Mouse (Mus musculus): ENCODE measurements around the gene Scamp3.
"Not testable (repeated sequence)": the region's sequence is repeated elsewhere in the genome, so short reads cannot be mapped to it uniquely, and the experiment has no call there.

Scamp3 gene

DNA sequence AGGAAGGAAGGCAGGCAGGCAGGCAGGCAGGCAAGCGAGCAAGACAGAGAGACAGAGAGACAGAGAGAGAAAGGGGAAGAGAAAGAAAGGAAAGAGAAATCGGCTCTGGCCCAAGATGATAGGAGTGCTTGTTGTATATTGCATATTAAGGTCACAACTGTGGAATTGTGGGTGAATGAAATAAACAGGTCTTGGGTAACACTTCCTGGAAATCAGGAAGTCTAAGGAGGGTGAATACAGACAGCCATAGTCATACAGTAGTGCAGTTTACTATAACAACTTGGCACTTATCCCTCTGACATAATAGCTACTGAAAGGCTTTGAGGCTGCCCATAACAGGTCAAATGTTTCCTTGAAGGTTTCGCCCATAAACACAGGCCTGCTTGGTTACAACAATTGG is 22.6 kb downstream of the Scamp3 start:
- no peak for DNase-seq

DNA sequence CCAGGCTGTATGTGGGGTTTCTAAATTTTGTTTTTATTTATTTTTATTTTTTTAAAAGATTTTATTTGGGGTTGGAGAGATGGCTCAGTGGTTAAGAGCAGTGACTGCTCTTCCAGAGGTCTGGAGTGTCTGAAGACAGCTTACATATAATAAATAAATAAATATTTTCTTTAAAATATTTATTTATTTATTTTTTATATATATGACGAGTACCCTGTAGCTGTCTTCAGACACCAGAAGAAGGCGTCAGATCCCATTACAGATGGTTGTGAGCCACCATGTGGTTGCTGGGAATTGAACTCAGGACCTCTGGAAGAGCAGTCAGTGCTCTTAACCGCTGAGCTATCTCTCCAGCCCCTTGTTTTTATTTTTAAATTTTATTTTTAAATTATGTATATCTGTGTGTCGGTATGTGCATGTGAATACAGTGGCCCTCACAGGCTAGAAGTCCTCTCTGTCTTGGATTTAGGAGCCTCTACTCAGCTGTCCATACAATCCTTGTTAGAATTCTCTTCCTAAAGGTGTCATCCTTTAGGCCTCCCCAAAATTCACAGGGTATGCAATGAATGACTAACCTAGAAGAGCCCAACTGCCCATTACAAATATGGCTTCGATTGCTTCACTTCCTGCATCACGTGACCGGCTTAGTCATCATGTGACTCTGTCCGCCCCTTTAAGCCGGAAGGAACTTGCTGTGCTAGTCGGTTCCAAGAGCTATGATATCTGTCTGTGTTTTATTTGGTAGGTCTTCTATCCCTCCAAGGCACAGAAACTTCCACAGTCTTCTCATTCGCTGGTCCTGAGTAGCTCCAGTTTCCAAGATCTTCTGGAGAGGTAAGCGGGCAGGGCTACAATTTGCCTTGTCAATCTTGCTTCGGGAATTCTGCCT is 25.2 kb downstream of the Scamp3 start, which contains the start of gene Gba:
TSS of gene Gba (plus strand) at position 676 of the 889 bp plus-strand sequence.
- peak; percentile 91 to 94 for DNase-seq

DNA sequence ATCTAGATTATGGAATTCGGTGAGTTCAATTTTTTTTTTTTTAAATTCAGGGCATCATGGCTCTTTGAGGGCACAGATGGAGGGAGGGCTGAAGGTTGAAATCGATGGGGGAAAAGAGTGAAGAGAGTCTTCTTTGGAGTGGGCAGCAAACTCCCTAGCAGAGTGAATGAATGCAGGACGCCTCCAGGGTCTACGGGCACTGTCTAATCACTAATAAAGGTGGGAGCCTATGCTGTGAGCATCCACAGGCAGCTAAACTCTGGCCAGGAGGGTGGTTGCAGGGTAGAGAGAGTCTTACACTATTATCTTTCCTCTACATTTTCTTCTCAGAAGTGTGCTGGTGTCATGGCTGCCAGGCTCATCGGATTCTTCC is 25.9 kb downstream of the Scamp3 start:
- peak in 1 of 2 experiments; percentile 34 for DNase-seq

DNA sequence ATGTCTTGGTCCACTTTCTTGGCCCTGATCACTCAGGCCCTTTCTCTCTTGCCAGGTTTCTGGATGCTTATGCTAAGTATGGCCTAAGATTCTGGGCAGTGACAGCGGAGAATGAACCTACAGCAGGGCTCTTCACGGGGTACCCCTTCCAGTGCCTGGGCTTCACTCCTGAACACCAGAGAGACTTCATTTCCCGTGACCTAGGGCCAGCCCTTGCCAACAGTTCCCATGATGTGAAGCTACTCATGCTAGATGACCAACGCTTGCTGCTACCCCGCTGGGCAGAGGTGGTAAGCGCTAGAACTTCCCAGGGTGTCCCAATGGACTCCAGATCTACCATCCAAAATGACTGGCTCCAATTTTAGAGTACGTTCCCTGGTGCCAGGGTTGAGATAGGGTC is 28.8 kb downstream of the Scamp3 start:
- DNase-seq, result no peak

DNA sequence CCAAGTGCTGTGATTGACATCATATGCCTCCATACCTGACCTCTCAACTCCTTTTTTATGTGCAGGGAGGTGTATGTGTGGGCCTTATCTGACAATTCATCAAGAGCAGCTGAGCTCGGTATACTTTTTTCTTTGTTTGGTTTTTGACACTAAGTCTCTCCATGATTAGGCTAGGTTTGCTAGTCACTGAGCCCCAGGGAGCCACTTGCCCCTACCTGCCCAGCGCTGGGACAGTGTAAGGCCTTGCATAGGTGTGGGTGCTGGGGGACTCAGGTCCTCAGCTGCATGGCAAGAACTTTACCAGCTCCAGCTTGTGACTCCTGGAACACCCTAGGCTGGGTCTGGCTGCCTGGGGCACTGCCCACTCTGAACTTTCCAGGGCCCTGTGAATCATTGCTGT is 29.4 kb downstream of the Scamp3 start:
- DNase-seq, result no peak

DNA sequence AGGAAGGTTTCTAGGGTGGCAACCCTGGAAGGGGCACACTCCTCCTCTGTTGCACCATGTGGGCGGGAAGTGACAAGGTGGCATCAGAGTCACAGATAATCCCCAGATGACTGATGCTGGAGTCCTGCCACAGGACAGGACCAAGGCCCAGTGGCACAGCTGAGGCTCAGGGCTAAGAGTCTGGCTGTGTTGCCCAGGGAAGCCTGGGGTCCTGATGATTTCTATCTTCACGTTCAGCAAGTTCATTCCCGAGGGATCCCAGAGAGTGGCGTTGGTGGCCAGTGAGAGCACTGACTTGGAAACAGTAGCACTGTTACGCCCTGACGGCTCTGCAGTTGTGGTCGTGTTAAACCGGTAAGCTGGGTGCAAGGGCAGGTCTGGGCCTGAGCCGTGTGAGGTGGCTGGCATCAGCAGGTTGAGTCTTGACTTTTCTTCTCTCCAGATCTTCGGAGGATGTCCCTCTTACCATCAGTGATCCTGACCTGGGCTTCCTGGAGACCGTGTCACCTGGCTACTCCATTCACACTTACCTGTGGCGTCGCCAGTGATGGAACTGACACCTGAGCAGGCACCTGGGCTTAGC is 30.9 kb downstream of the Scamp3 start:
- no peak for DNase-seq

DNA sequence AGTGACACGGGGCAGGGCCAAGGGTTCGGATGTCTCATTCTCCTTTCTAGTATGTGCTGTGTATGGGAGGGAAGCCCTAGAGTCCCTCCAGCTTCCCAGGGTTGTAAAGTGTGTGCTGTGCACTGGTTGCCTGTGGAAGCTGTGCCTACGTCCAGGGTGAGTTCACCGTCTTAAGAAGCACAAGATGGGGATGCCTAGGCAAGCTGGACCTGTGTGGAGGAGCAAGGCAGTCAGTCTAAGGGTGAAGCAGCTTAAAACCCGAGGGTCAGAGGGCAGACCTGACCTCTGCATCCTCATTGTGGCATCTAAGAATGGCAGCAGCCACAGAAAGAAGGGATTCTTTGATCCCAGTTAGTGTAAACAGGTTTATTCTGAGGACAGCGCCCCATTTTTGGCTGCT is 31.5 kb downstream of the Scamp3 start:
- no peak for DNase-seq

DNA sequence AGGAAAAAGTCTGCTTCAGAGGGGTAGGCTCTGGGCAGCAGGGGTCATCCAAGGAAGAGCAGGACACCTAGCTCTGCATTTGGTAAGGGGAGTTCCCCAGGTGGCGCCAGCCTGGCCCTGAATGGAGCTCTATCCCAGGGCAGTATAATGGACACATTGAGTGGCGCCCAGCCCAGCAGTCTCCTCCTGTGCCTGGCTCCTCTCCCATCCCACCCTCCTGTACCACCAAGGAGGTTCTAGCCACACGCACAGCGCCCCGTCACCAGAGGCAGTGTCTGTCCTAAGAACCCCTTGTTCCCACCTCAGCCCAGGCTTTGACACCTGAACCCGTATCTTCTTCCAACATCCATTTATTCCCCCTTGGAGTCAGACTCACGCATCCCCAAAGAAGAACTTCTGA is 32.5 kb downstream of the Scamp3 start:
- no peak for DNase-seq

DNA sequence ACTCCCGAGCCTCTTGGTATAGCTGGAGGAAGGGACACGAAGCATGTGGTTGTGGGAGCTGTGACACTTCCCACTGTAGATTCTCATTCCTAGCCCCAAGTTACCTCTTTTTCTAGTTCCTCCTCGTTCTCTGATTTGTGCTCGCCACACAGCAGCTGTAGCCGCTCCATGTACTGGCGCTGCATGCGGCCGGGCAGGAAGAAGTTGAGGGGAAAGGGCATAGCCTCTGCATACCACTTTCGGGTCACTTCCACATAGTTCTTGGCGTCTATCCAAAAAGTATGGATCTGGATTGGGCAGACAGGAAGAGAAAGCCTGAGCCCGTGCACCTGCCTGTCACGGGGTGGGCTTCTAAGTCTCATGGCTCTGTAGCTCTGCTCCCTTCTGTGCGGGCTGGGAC is 32.9 kb downstream of the Scamp3 start:
- no peak for DNase-seq

DNA sequence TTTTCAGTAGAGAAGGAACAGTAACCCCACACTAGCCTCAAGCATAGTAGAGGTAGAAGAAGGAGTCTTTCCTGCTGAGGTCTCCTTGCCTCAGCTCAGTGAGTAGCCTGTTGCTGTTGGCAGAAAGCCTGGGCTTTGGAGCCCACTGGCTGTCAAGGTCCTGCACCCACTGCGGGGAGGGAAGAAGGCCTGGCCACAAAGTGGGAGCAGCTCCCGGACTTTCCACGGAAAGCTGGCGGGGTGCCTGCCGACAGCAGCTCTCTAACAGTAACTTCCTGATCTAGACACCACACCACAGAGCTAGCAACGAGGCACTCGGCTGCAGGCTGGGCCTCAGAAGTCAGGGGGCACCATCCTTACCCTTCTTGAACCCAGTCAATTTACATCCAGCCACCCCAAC is 33.5 kb downstream of the Scamp3 start:
- DNase-seq, result peak in 1 of 2 experiments; percentile 47

DNA sequence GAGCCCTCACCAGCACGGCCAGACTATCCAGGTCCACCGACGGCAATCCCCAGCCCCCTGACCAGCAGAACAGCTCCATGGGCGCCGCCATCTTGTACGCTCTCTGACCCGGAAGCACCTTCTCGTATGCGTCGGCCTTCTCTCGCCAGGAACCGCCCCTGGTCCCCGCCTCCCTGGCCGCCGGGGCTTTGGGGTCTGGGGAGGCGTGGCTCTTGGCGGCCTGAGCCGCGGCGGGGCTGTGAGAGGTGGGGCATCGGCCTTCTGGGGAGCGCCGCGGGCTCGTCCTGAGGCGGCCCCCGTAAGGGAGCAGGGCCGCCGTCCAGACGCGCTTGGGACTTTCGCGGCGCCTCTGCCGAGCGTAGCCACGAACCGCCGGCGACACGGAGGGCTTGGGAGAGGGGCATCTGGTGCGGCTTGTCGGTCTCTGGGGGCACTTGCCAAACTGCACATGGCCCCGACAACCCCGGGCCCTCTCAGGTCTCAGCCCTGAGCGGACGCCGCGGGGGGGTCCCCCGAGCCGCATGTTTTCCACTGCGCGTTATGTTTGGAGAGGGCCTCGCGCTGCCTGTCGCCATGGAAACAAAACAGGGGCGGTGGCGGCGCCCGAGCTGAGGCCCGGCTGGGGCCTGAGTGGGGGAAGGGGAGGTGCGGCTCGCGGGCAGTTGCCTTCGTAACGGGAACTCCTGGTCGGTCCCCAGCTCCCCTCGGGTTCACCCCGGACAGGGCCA is 36.7 kb downstream of the Scamp3 start:
- peak; percentile 96 to 97 for DNase-seq

DNA sequence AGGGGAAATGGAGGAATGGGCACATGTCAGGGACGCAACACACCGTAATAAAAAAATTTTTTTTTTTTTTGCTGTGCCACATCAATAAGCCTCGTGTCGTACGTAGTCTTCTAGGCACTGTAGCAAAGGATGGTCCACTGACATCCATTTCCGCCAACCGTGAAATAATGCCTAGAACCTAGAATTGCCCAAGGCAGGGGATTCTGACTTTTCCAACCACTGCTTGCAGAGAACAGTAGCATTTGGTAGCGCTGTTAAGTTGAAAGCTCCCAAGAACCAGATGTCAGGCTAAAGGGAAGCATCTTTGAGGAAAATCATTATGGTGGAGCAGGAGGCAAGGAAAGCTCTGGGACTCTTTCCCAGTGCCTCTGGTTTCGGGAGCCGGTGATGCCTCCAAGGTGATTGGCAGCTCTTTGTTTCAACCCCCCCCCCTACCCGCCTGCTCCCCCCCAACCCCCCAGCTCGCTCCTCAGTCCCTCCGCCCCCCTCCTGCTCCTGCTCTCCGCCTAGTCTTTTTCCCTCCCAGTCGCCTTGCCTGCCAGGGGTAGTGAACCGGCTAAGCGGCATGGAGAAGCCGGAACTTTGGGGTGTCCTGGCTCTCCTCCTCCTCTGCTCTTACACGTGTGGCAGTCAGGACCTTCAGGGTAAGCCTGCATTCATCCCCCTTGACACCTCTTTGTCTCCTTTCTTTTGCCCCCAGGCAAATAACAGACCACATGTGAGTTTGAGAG is 37.6 kb downstream of the Scamp3 start, which contains the start of gene Thbs3:
TSS of gene Thbs3 (plus strand) at position 500 of the 731 bp plus-strand sequence.
- DNase-seq, result no peak

DNA sequence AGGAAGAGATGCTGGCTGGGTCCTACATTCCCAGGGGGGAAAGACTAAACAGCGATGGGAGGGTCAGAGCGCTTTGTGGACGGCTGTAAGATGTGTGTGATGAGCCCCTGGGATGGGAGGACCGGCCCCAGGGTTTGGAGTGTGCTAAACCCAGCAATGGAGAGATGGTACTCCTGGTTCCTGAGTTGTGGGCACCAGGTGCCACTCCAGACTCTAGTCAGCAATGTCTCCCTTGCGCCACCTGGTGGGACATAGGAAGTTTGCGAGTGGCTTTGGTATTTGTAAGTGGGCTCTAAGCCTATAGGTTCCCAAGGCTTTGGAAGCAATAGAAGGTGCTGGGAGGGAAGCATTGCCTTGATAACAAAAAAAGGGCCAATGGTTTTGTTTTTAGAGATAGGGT is 38.6 kb downstream of the Scamp3 start:
- peak; percentile 94 to 95 for DNase-seq

DNA sequence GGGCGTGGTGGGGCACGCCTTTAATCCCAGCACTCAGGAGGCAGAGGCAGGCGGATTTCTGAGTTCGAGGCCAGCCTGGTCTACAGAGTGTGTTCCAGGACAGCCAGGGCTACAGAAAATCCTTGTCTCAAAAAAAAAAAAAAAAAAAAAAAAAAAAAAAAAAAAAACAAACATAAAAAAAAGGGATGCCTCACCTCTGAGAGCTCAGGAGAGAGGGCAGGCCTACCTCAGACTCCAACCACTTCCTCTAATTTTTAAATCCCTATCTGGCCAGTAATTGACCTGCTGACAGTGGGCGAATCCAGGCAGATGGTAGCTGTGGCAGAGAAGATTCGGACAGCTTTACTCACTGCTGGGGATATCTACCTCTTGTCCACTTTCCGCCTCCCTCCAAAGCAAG is 39.1 kb downstream of the Scamp3 start:
- not testable (repeated sequence) for DNase-seq

DNA sequence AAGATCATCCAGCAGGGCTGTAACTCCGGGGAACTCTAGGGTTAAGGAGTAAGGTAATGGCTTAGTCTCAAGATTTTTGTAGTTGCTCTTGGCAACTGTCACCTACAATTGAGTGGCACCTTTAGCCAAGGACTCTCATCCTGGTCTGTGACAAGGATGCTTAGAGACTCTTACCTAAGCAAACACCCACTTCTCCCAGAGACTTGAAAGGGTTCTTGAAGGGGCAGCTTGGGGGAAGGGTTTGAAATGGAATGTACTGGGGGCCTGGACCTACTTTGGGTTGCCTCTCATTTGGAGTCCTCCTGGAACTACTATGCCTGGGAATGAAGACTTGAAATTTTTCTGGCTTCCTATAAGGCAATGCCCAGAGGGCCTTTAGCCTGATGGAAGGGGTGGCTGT is 41.0 kb downstream of the Scamp3 start:
- no peak for DNase-seq

DNA sequence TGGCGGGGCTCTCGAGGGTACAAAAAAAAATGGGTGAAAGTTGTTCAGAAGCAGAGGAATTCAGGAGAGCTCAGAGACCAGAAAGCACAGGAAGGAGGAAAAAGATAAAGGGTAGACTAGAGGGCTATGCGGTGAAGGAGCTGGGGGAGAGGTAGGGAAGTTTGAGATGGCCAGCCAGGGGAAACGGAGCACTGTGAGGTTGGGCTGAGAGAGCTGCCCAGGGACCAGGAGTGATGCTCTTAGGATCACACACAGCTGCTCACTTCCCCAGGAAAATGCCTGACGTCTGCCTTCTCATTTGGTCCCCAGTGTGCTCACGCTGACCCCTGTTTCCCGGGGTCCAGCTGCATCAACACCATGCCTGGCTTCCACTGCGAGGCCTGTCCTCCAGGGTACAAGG is 42.3 kb downstream of the Scamp3 start:
- DNase-seq, result no peak

DNA sequence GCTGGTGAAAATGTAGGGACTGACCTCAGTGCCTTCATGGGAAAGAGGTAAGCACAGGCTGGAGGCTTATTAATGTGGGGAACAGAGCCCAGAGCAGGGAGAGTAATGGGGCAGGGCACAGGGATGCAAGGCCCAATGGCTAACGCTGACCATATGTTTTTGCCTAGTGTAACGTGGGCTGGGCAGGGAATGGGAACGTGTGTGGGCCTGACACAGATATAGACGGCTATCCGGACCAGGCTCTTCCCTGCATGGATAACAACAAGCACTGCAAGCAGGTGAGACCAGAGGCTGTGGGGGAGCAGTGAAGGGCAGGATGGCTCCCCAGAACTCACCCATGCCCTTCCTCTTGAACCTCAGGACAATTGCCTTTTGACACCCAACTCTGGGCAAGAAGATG is 43.9 kb downstream of the Scamp3 start:
- DNase-seq, result no peak

DNA sequence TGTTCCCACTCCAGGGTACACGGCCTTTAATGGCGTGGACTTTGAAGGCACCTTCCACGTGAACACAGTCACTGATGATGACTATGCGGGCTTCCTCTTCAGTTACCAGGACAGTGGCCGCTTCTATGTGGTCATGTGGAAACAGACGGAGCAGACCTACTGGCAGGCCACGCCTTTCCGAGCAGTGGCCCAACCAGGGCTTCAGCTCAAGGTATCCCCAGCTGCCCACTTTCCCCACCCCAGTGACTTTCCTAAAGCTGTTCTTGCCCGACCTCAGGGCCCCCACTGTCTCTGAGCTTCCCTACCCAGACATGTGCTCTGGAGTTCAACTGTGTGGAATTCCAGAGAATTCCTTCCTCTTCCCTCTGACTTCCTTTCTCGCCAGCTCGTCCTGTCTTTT is 47.5 kb downstream of the Scamp3 start:
- no peak for DNase-seq

DNA sequence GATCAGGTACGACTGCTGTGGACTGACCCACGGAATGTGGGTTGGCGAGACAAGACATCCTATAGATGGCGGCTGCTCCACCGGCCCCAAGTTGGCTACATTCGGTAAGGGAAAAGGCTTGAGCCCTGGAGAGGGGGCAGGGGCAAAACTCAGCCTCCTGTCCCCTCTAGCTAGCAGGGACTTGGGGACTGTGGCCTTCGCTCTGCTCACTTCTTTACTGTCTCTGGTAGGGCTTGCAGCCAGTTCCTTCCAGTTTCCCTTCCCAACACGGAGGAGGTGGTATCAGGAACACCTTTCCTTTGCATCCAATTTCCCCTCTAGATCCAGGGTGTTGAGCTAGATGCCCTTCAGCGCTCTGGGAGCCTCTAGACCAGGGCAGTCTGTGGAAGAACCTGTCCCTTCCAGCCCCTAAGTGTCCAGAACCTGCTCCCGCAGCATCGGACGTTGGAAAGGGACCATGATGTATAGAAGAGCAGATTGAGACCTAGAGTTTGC is 48.1 kb downstream of the Scamp3 start:
- DNase-seq, result no peak

DNA sequence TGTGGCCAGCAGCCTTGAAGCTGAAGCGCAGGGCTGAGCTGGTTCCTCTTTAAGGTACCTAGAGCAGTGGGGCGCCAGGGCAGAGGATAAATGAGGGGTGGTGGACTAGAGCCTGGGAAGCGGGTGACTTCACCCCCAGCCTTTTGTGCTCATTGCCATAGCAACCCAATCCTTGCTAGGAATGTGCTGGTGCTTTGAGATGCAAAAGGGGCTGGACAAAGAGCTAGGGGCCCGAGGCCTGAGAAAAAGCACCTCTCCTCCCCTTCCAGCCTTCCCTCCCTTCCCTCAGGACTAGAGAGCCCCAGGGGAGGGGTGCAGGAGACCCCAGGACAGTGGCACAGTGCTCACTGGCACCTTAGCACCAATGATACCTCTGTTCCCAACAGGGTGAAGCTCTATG is 48.6 kb downstream of the Scamp3 start:
- DNase-seq, result no peak

DNA sequence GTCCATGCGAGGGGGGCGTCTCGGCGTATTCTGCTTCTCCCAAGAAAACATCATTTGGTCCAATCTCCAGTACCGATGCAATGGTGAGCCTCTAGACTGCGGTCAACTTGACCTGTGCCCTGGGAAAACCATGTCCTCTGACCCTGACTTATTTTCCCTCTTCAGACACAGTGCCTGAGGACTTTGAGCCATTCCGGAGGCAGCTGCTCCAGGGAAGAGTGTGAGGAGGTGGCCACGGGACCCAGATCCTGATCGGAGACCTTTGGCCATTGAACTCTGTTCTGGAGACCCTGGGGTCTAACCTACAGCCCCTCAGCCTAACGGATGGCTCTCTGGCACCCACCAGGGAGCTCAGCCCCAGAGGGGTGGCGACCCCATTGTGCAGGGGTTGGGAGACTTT is 49.1 kb downstream of the Scamp3 start:
- no peak for DNase-seq

DNA sequence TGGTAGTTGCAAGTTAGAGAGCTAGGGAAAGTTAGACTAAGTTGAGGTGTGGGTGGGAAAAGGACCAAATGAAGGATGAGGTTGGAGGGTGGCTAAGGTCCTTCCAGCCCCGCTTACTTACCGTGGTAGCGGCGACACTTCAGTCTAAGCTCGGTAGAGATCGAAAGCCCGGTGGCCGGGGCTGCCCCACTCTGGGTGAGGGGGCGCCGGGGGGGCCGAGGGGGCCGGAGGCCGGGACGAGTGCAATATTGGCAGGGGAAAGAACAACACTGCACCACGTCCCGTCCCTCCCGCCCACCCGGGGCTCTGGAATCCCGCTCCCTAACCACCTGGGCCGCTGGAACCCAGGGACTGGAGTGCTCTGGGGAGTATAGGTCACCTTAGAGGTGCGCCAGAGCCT is 49.6 kb downstream of the Scamp3 start, which contains the start of gene Mtx1:
TSS of gene Mtx1 (minus strand) at position 189 of the 400 bp plus-strand sequence.
- no peak for DNase-seq
